Mouse (Mus musculus): ENCODE measurements around the gene Ncoa1. TPM values are rescaled to one million over a fixed set of nuclear protein-coding genes. Genes with fewer than 3 reads are reported as not detected.
"Not testable (repeated sequence)": the region's sequence is repeated elsewhere in the genome, so short reads cannot be mapped to it uniquely, and the experiment has no call there.

The Ncoa1 gene
- polyA plus RNA-seq, 1 experiment = 21.9 TPM

GRCm38 (mm10) chr12:4452233-4452632 lies 24.7 kb downstream of the Ncoa1 start:
- TF ChIP-seq POLR2A (IDR thresholded peaks at IDR 0.05; ENCODE audit: insufficient read depth, low read length) = no peak
- no peak for TF ChIP-seq EP300 (IDR thresholded peaks at IDR 0.05; ENCODE audit: insufficient read depth, low read depth, low read length)
- TF ChIP-seq CTCF (IDR thresholded peaks at IDR 0.05; ENCODE audit: low read depth, low read length) = no peak
- Histone ChIP-seq H3K9me3 (replicated peaks; ENCODE audit: control insufficient read depth, insufficient read depth, low read length, poor library complexity, severe bottlenecking) (no peaks in the 10 kb centered on the region), H3K27ac (ENCODE audit: insufficient read depth, low read length) (no peak overlapping the region), H3K9ac (ENCODE audit: low read depth, poor library complexity, severe bottlenecking) (no peak overlapping the region), H3K36me3 (ENCODE audit: control insufficient read depth, insufficient read depth, low read length, poor library complexity, severe bottlenecking) (no peaks in the 10 kb centered on the region), H3K27me3 (ENCODE audit: control insufficient read depth, insufficient read depth, low read length, poor library complexity, severe bottlenecking) (no peaks in the 10 kb centered on the region), H3K4me1 (ENCODE audit: control insufficient read depth, insufficient read depth, low read length) (no peaks in the 10 kb centered on the region), H3K4me3 (ENCODE audit: low read depth, low read length) (no peak overlapping the region)

- not testable (repeated sequence) for H3K9ac ChIP-seq (ENCODE audit: low read depth, poor library complexity, severe bottlenecking); H3K36me3 ChIP-seq (ENCODE audit: control insufficient read depth, insufficient read depth, low read length, poor library complexity, severe bottlenecking); H3K4me1 ChIP-seq (ENCODE audit: control insufficient read depth, insufficient read depth, low read length); H3K27me3 ChIP-seq (ENCODE audit: control insufficient read depth, insufficient read depth, low read length, poor library complexity, severe bottlenecking); H3K27ac ChIP-seq (ENCODE audit: insufficient read depth, low read length); H3K4me3 ChIP-seq (ENCODE audit: low read depth, low read length); H3K9me3 ChIP-seq (replicated peaks; ENCODE audit: control insufficient read depth, insufficient read depth, low read length, poor library complexity, severe bottlenecking)
These were observed 26.5 kb downstream of the Ncoa1 start for GRCm38 (mm10) chr12:4450485-4450884.

GRCm38 (mm10) chr12:4448076-4448589 lies 28.8 kb downstream of the Ncoa1 start:
- no peak for TF ChIP-seq CTCF (IDR thresholded peaks at IDR 0.05; ENCODE audit: low read depth, low read length)
- TF ChIP-seq EP300 (IDR thresholded peaks at IDR 0.05; ENCODE audit: insufficient read depth, low read depth, low read length) = no peak
- TF ChIP-seq POLR2A (IDR thresholded peaks at IDR 0.05; ENCODE audit: insufficient read depth, low read length) = no peak
- Histone ChIP-seq H3K36me3 (ENCODE audit: control insufficient read depth, insufficient read depth, low read length, poor library complexity, severe bottlenecking) (no peaks in the 10 kb centered on the region), H3K4me3 (ENCODE audit: low read depth, low read length) (no peak overlapping the region)

GRCm38 (mm10) chr12:4444946-4445345 lies 32.0 kb downstream of the Ncoa1 start:
- Histone ChIP-seq H3K9ac (ENCODE audit: low read depth, poor library complexity, severe bottlenecking) (no peak overlapping the region), H3K4me1 (ENCODE audit: control insufficient read depth, insufficient read depth, low read length) (no peaks in the 10 kb centered on the region), H3K27ac (ENCODE audit: insufficient read depth, low read length) (no peak overlapping the region), H3K4me3 (ENCODE audit: low read depth, low read length) (no peak overlapping the region), H3K36me3 (ENCODE audit: control insufficient read depth, insufficient read depth, low read length, poor library complexity, severe bottlenecking) (no peaks in the 10 kb centered on the region), H3K9me3 (replicated peaks; ENCODE audit: control insufficient read depth, insufficient read depth, low read length, poor library complexity, severe bottlenecking) (no peaks in the 10 kb centered on the region), H3K27me3 (ENCODE audit: control insufficient read depth, insufficient read depth, low read length, poor library complexity, severe bottlenecking) (no peaks in the 10 kb centered on the region)
- TF ChIP-seq CTCF (IDR thresholded peaks at IDR 0.05; ENCODE audit: low read depth, low read length) (no peak), EP300 (IDR thresholded peaks at IDR 0.05; ENCODE audit: insufficient read depth, low read depth, low read length) (no peak), POLR2A (IDR thresholded peaks at IDR 0.05; ENCODE audit: insufficient read depth, low read length) (no peak)

More at GRCm38 (mm10) chr12:4448076-4448589, 28.8 kb downstream of the Ncoa1 start:
- no peaks in the 10 kb centered on the region for H3K4me1 ChIP-seq (ENCODE audit: control insufficient read depth, insufficient read depth, low read length)
- H3K27ac ChIP-seq (ENCODE audit: insufficient read depth, low read length) = no peak overlapping the region
- no peaks in the 10 kb centered on the region for H3K9me3 ChIP-seq (replicated peaks; ENCODE audit: control insufficient read depth, insufficient read depth, low read length, poor library complexity, severe bottlenecking)
- H3K9ac ChIP-seq (ENCODE audit: low read depth, poor library complexity, severe bottlenecking) = no peak overlapping the region
- H3K27me3 ChIP-seq (ENCODE audit: control insufficient read depth, insufficient read depth, low read length, poor library complexity, severe bottlenecking) = no peaks in the 10 kb centered on the region

GRCm38 (mm10) chr12:4441451-4441850 lies 35.5 kb downstream of the Ncoa1 start:
- no peak overlapping the region for H3K4me3 ChIP-seq (ENCODE audit: low read depth, low read length)
- no peaks in the 10 kb centered on the region for H3K4me1 ChIP-seq (ENCODE audit: control insufficient read depth, insufficient read depth, low read length)
- H3K27ac ChIP-seq (ENCODE audit: insufficient read depth, low read length) = no peak overlapping the region
- no peaks in the 10 kb centered on the region for H3K27me3 ChIP-seq (ENCODE audit: control insufficient read depth, insufficient read depth, low read length, poor library complexity, severe bottlenecking)
- no peaks in the 10 kb centered on the region for H3K9me3 ChIP-seq (replicated peaks; ENCODE audit: control insufficient read depth, insufficient read depth, low read length, poor library complexity, severe bottlenecking)
- H3K36me3 ChIP-seq (ENCODE audit: control insufficient read depth, insufficient read depth, low read length, poor library complexity, severe bottlenecking) = no peaks in the 10 kb centered on the region
- TF ChIP-seq CTCF (IDR thresholded peaks at IDR 0.05; ENCODE audit: low read depth, low read length) (no peak), POLR2A (IDR thresholded peaks at IDR 0.05; ENCODE audit: insufficient read depth, low read length) (no peak), EP300 (IDR thresholded peaks at IDR 0.05; ENCODE audit: insufficient read depth, low read depth, low read length) (no peak)
- H3K9ac ChIP-seq (ENCODE audit: low read depth, poor library complexity, severe bottlenecking) = no peak overlapping the region

- Histone ChIP-seq H3K36me3 (ENCODE audit: control insufficient read depth, insufficient read depth, low read length, poor library complexity, severe bottlenecking) (no peaks in the 10 kb centered on the region), H3K4me3 (ENCODE audit: low read depth, low read length) (no peak overlapping the region), H3K27ac (ENCODE audit: insufficient read depth, low read length) (no peak overlapping the region), H3K9ac (ENCODE audit: low read depth, poor library complexity, severe bottlenecking) (no peak overlapping the region), H3K4me1 (ENCODE audit: control insufficient read depth, insufficient read depth, low read length) (no peaks in the 10 kb centered on the region), H3K27me3 (ENCODE audit: control insufficient read depth, insufficient read depth, low read length, poor library complexity, severe bottlenecking) (no peaks in the 10 kb centered on the region), H3K9me3 (replicated peaks; ENCODE audit: control insufficient read depth, insufficient read depth, low read length, poor library complexity, severe bottlenecking) (no peaks in the 10 kb centered on the region)
- TF ChIP-seq EP300 (IDR thresholded peaks at IDR 0.05; ENCODE audit: insufficient read depth, low read depth, low read length) (no peak), POLR2A (IDR thresholded peaks at IDR 0.05; ENCODE audit: insufficient read depth, low read length) (no peak), CTCF (IDR thresholded peaks at IDR 0.05; ENCODE audit: low read depth, low read length) (no peak)
These were observed 40.8 kb downstream of the Ncoa1 start for GRCm38 (mm10) chr12:4436198-4436597.
